Mouse (Mus musculus) CH12.LX (cell line): ENCODE data around the gene Tmem170. TPM values are rescaled to one million over a fixed set of nuclear protein-coding genes. Genes with fewer than 3 reads are reported as not detected.

ENCODE experiments used
- DNase-seq: peaks from one replicate; pipeline ENCODE4 v3.0.0-alpha.2; 2013; ENCODE audit errors: extremely low read depth
- H3K27ac ChIP-seq: 2 replicates; pipeline ENCODE4 v1.5.1; 2012; ENCODE audit warnings: low read depth, mild to moderate bottlenecking, control low read depth, moderate library complexity; ENCODE audit not compliant: insufficient read depth
- H3K27me3 ChIP-seq: replicated peaks from 2 replicates; pipeline ENCODE3; 2012; ENCODE audit warnings: inconsistent platforms
- H3K36me3 ChIP-seq, 2 experiments: replicated peaks in 1 of 2; 2 replicates each; pipeline versions ENCODE3 to v1.6.1; 2012; ENCODE audit warnings: inconsistent platforms in 1 of 2, low read length in 1 of 2, mild to moderate bottlenecking in 1 of 2, mixed read lengths in 1 of 2, moderate library complexity in 1 of 2; ENCODE audit not compliant: control insufficient read depth in 1 of 2, insufficient read depth in 1 of 2
- H3K4me1 ChIP-seq, 2 experiments: 2 replicates each; pipeline ENCODE4 v1.6.1; 2012; ENCODE audit warnings: inconsistent platforms in 1 of 2, moderate library complexity in 1 of 2; ENCODE audit not compliant: insufficient read depth in 2 of 2, control insufficient read depth in 1 of 2
- H3K4me2 ChIP-seq: 2 replicates; pipeline ENCODE4 v1.6.1; 2012; ENCODE audit warnings: low read depth, mild to moderate bottlenecking, control low read depth; ENCODE audit not compliant: poor library complexity, insufficient read depth, severe bottlenecking
- H3K4me3 ChIP-seq, 3 experiments: fragments of 150-350 bp in 1 of 3; sonication (generic) in 1 of 3; replicated peaks in 1 of 3; 2 replicates each; pipeline versions ENCODE3 to v1.5.1; 2011 to 2012; ENCODE audit warnings: low read depth in 2 of 3, low read length in 2 of 3, mild to moderate bottlenecking in 2 of 3, moderate library complexity in 2 of 3, control low read depth in 1 of 3, improper control_type of control experiment in 1 of 3, inconsistent platforms in 1 of 3, mixed read lengths in 1 of 3; ENCODE audit not compliant: poor library complexity in 1 of 3
- H3K79me2 ChIP-seq: replicated peaks from 2 replicates; pipeline ENCODE4 v1.6.1; 2012; ENCODE audit warnings: mild to moderate bottlenecking, moderate library complexity; ENCODE audit not compliant: control insufficient read depth, poor library complexity, insufficient read depth, severe bottlenecking; ENCODE audit errors: extremely low read depth
- H3K9ac ChIP-seq: 2 replicates; pipeline ENCODE4 v1.6.1; 2012; ENCODE audit warnings: low read depth, mild to moderate bottlenecking, control low read depth, moderate library complexity; ENCODE audit not compliant: insufficient read depth
- H3K9me3 ChIP-seq: replicated peaks from 2 replicates; pipeline ENCODE3; 2012; ENCODE audit warnings: low read length, inconsistent platforms, mixed read lengths
- BHLHE40 ChIP-seq: IDR thresholded peaks from 2 replicates; pipeline ENCODE4 v1.6.1; 2011; ENCODE audit warnings: mild to moderate bottlenecking, low read depth, low read length, improper control_type of control experiment
- CHD1 ChIP-seq: IDR thresholded peaks from 2 replicates; pipeline ENCODE4 v1.6.1; 2012; ENCODE audit warnings: low read depth, low read length, improper control_type of control experiment, inconsistent platforms
- E2F4 ChIP-seq: IDR thresholded peaks from 2 replicates; pipeline ENCODE4 v1.6.1; 2011; ENCODE audit warnings: low read depth, low read length, improper control_type of control experiment; ENCODE audit not compliant: insufficient replicate concordance
- ELF1 ChIP-seq: IDR thresholded peaks from 2 replicates; pipeline ENCODE4 v1.6.1; 2014; ENCODE audit warnings: low read depth, mild to moderate bottlenecking, inconsistent platforms, low read length, improper control_type of control experiment
- GABPA ChIP-seq: IDR thresholded peaks from 2 replicates; pipeline ENCODE4 v1.6.1; 2012; ENCODE audit warnings: low read depth, low read length, improper control_type of control experiment, inconsistent platforms; ENCODE audit not compliant: insufficient replicate concordance
- IRF4 ChIP-seq: IDR thresholded peaks from 2 replicates; pipeline ENCODE4 v1.6.1; 2014; ENCODE audit warnings: low read depth, mild to moderate bottlenecking, inconsistent platforms, low read length, improper control_type of control experiment
- JUN ChIP-seq: IDR thresholded peaks from 2 replicates; pipeline ENCODE4 v1.6.1; 2011; ENCODE audit warnings: low read depth, mild to moderate bottlenecking, low read length, improper control_type of control experiment, moderate library complexity; ENCODE audit not compliant: insufficient read depth
- JUND ChIP-seq: conservative IDR thresholded peaks from 2 replicates; pipeline ENCODE4 v1.6.1; 2011; ENCODE audit warnings: low read depth, low read length, improper control_type of control experiment
- MEF2A ChIP-seq: IDR thresholded peaks from 2 replicates; pipeline ENCODE4 v1.6.1; 2014; ENCODE audit warnings: low read depth, mild to moderate bottlenecking, inconsistent platforms, low read length, improper control_type of control experiment, borderline replicate concordance
- MXI1 ChIP-seq: IDR thresholded peaks from 2 replicates; pipeline ENCODE4 v1.6.1; 2011; ENCODE audit warnings: mild to moderate bottlenecking, low read depth, low read length, improper control_type of control experiment
- MYC ChIP-seq: IDR thresholded peaks from 2 replicates; pipeline ENCODE4 v1.6.1; 2011; ENCODE audit warnings: low read depth, mild to moderate bottlenecking, improper control_type of control experiment, low read length
- POLR2A ChIP-seq: IDR thresholded peaks from 2 replicates; pipeline ENCODE4 v1.6.1; 2011; ENCODE audit warnings: low read depth, mild to moderate bottlenecking, improper control_type of control experiment, low read length
- POLR2AphosphoS2 ChIP-seq: IDR thresholded peaks from 2 replicates; pipeline ENCODE4 v1.6.1; 2011; ENCODE audit warnings: low read depth, low read length, improper control_type of control experiment
- RCOR1 ChIP-seq: conservative IDR thresholded peaks from 2 replicates; pipeline ENCODE4 v1.6.1; 2012; ENCODE audit warnings: low read depth, mild to moderate bottlenecking, inconsistent platforms, low read length, improper control_type of control experiment
- SIN3A ChIP-seq: IDR thresholded peaks from 2 replicates; pipeline ENCODE4 v1.6.1; 2012; ENCODE audit warnings: low read length, improper control_type of control experiment, inconsistent platforms
- SMC3 ChIP-seq: IDR thresholded peaks from 2 replicates; pipeline ENCODE4 v1.6.1; 2011; ENCODE audit warnings: low read depth, low read length, improper control_type of control experiment
- TCF12 ChIP-seq: IDR thresholded peaks from 2 replicates; pipeline ENCODE4 v1.6.1; 2014; ENCODE audit warnings: low read depth, mild to moderate bottlenecking, inconsistent platforms, low read length, improper control_type of control experiment
- USF1 ChIP-seq: IDR thresholded peaks from 2 replicates; pipeline ENCODE4 v1.6.1; 2014; ENCODE audit warnings: low read depth, mild to moderate bottlenecking, inconsistent platforms, low read length, improper control_type of control experiment
- ZNF384 ChIP-seq: IDR thresholded peaks from 2 replicates; pipeline ENCODE4 v1.6.1; 2012; ENCODE audit warnings: low read depth, low read length, improper control_type of control experiment, inconsistent platforms
- dilution Hi-C: fragments of 300-500 bp; cut with MboI; formaldehyde crosslinking; loops from 2 replicates; pipeline ENCODE4 v1.14.3; 2020; ENCODE audit warnings: low sequenced_read_pairs; ENCODE audit not compliant: extremely low pct_unique_long_range_greater_than_20kb, extremely low pct_ligation_motif_present
- in situ Hi-C: fragments of 300-500 bp; cut with MboI; formaldehyde crosslinking; loops from 3 replicates; pipeline ENCODE4 v1.14.3; 2019; ENCODE audit warnings: low sequenced_read_pairs, low pct_ligation_motif_present, low pct_unique_long_range_greater_than_20kb, mixed read lengths
- polyA plus RNA-seq: library from polyadenylated mRNA; unstranded; fragments of >175 nt; gene quantifications from 2 replicates; pipeline ENCODE4 v1.2.1, GENCODE M21; 2012; ENCODE audit warnings: low read depth; ENCODE audit not compliant: insufficient read length
- total RNA-seq, 2 experiments: library from RNA; depleted of rRNA; stranded (reverse); fragments of 300-350 nt in 1 of 2; fragments of >200 nt in 1 of 2; gene quantifications; 2 replicates each; pipeline ENCODE4 v1.2.3; 2012 to 2014

Tmem170 gene
- total and polyA plus RNA-seq, 3 experiments = 1.6 to 2.5 (median 2.4) TPM

DNA sequence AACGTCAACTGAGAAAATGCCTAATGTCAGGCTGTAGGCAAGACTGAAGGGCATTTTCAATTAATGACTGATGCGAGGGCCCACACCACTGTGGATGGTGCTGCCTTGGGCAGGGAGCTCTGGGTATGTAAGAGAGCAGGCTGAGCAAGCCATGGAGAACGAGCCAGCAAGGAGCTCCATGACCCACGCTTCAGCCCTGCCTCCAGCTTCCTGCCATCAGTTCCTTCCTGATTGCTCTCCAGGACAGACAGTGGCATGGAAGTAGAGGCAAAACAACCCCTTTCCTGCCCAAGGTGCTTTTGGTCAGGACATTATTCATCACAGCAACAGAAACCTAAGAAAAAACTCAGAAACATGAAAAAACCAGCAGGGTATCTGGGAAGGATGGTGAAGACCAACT, 55.9 kb downstream of the Tmem170 start:
- TF ChIP-seq MYC = no peak
- no peak for TF ChIP-seq JUND
- no peak for TF ChIP-seq MXI1
- no peak for TF ChIP-seq SMC3
- no peak for TF ChIP-seq POLR2A
- no peak for TF ChIP-seq JUN
- no peak for TF ChIP-seq SIN3A
- no peak for TF ChIP-seq MEF2A
- TF ChIP-seq TCF12 = no peak
- TF ChIP-seq ELF1 = no peak
- TF ChIP-seq CHD1 = no peak
- no peak for TF ChIP-seq E2F4
- no peak for TF ChIP-seq ZNF384

GRCm38 (mm10) chr8:111820018-111820417, 56.5 kb downstream of the Tmem170 start:
- peaks cover 3% of the 10 kb centered on the region for H3K9me3 ChIP-seq
- in situ Hi-C loops = loop anchor here (10.0 kb wide), 1 partner anchor 45 kb away; no protein-coding TSS in a partner anchor
- H3K36me3 ChIP-seq = peaks cover 22 to 69% of the 10 kb centered on the region in 2 experiments
- no peak overlapping the region for H3K27ac ChIP-seq
- no peaks in the 10 kb centered on the region for H3K27me3 ChIP-seq
- TF ChIP-seq MXI1 (no peak), BHLHE40 (no peak), POLR2AphosphoS2 (no peak), RCOR1 (no peak), SIN3A (no peak), IRF4 (no peak), USF1 (no peak), GABPA (no peak), TCF12 (no peak)
- no peaks in the 10 kb centered on the region for H3K79me2 ChIP-seq
- no peak overlapping the region for H3K4me2 ChIP-seq
- H3K9ac ChIP-seq = no peak overlapping the region
- dilution Hi-C loops = no loop called here
- DNase-seq = no peak
- H3K4me1 ChIP-seq = peaks cover 12 to 16% of the 10 kb centered on the region in 2 experiments
- no peak overlapping the region for H3K4me3 ChIP-seq

More for the DNA sequence above, 55.9 kb downstream of the Tmem170 start:
- dilution Hi-C loops = no loop called here
- H3K9me3 ChIP-seq = peaks cover 3% of the 10 kb centered on the region
- peaks cover 12 to 16% of the 10 kb centered on the region in 2 experiments for H3K4me1 ChIP-seq
- peaks cover 21 to 67% of the 10 kb centered on the region in 2 experiments for H3K36me3 ChIP-seq
- H3K79me2 ChIP-seq = no peaks in the 10 kb centered on the region
- H3K27ac ChIP-seq = no peak overlapping the region
- H3K4me3 ChIP-seq = no peak overlapping the region
- DNase-seq = no peak
- H3K27me3 ChIP-seq = no peaks in the 10 kb centered on the region
- no peak overlapping the region; the same call in 1 of the 2 replicates for H3K4me2 ChIP-seq
- in situ Hi-C loops = loop anchor here (10.0 kb wide), 1 partner anchor 46 kb away; no protein-coding TSS in a partner anchor
- no peak overlapping the region for H3K9ac ChIP-seq
